Mouse (Mus musculus) testis, adult 2 months (tissue): ENCODE measurements at regions not wholly inside any gene's neighbourhood (a gene's known extent, or its start where the extent isn't known, plus 50 kb on each side); places are given as distances from the start of the nearest gene placed in this dataset.

Experiments used
- H3K27ac ChIP-seq: fragments of 200-500 bp; 2 replicates; pipeline ENCODE4 v1.5.1; 2012; ENCODE audit warnings: low read depth, low read length; ENCODE audit not compliant: control insufficient read depth, insufficient read depth
- H3K27me3 ChIP-seq: fragments of 200-500 bp; 2 replicates; pipeline ENCODE4 v1.6.1; 2012; ENCODE audit warnings: mild to moderate bottlenecking, low read length, moderate library complexity; ENCODE audit not compliant: control insufficient read depth, insufficient read depth
- H3K36me3 ChIP-seq: fragments of 200-500 bp; 2 replicates; pipeline ENCODE4 v1.6.1; 2012; ENCODE audit warnings: mild to moderate bottlenecking, low read length; ENCODE audit not compliant: control insufficient read depth, insufficient read depth
- H3K4me1 ChIP-seq: fragments of 200-500 bp; 2 replicates; pipeline ENCODE4 v1.6.1; 2012; ENCODE audit warnings: low read length; ENCODE audit not compliant: control insufficient read depth, insufficient read depth
- H3K4me3 ChIP-seq: fragments of 200-500 bp; 2 replicates; pipeline ENCODE4 v1.5.1; 2012; ENCODE audit warnings: low read depth, mild to moderate bottlenecking, low read length, moderate library complexity, mixed read lengths; ENCODE audit not compliant: control insufficient read depth
- CTCF ChIP-seq: fragments of 200-500 bp; IDR thresholded peaks from 2 replicates; pipeline ENCODE4 v1.5.1; 2012; ENCODE audit warnings: low read depth, mild to moderate bottlenecking, inconsistent platforms, low read length, moderate library complexity; ENCODE audit not compliant: control insufficient read depth, insufficient read depth, insufficient replicate concordance
- POLR2A ChIP-seq: fragments of 200-500 bp; IDR thresholded peaks from 2 replicates; pipeline ENCODE4 v1.6.1; 2012; ENCODE audit warnings: low read depth, mild to moderate bottlenecking, inconsistent platforms, low read length, moderate library complexity; ENCODE audit not compliant: control insufficient read depth

DNA sequence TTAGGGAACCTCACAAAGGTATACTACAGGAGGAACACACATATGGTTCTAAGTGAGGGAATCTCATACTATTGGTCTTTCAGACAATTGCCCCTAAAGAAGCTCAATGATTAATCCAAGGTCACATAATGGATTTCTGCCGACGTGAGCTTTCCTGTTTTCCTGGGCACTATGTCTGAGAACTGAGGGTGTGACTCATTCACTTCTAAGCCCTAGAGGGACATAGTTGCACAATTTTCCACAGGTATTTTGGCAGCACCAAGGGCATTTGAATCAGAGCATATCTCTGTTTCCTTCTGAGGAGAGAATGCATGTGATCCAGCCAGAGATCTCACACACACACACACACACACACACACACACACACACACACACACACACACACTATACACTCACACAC lies 309.0 kb upstream of the Thbs1 start:
- H3K4me1 ChIP-seq: no peaks in the 10 kb centered on the region
- no peak overlapping the region for H3K4me3 ChIP-seq
- TF ChIP-seq CTCF: no peak
- no peak for TF ChIP-seq POLR2A
- no peak overlapping the region for H3K27ac ChIP-seq
- H3K27me3 ChIP-seq: no peaks in the 10 kb centered on the region
- H3K36me3 ChIP-seq: no peaks in the 10 kb centered on the region

DNA sequence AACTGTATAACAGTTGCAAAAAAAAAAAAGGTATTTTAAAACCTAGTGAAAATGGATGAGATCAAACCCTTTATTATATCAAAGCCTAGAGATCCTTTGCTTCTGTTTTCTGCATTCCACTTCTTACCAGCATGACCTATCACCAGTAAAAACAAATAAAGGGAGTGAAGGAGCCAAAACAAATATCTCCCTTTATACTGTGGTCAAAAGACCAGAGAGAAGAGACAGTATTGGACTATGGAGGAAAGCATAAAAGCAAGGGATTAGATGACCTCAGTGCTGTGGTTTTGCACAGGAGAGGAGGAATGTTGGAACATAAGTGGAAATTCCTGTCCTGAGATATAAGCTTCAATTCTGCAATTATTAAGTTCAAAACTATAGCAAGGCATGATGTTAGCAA lies 307.0 kb upstream of the Thbs1 start:
- TF ChIP-seq CTCF (no peak), POLR2A (no peak)
- Histone ChIP-seq H3K27me3 (no peaks in the 10 kb centered on the region), H3K27ac (no peak overlapping the region), H3K4me1 (no peaks in the 10 kb centered on the region), H3K36me3 (no peaks in the 10 kb centered on the region), H3K4me3 (no peak overlapping the region)

- no peak overlapping the region for H3K4me3 ChIP-seq
- H3K27ac ChIP-seq: no peak overlapping the region
- no peaks in the 10 kb centered on the region for H3K4me1 ChIP-seq
- no peaks in the 10 kb centered on the region for H3K27me3 ChIP-seq
- TF ChIP-seq CTCF: no peak
- TF ChIP-seq POLR2A: no peak
- no peaks in the 10 kb centered on the region for H3K36me3 ChIP-seq
These were observed 304.6 kb upstream of the Thbs1 start for GRCm38 (mm10) chr2:117807121-117807520.

DNA sequence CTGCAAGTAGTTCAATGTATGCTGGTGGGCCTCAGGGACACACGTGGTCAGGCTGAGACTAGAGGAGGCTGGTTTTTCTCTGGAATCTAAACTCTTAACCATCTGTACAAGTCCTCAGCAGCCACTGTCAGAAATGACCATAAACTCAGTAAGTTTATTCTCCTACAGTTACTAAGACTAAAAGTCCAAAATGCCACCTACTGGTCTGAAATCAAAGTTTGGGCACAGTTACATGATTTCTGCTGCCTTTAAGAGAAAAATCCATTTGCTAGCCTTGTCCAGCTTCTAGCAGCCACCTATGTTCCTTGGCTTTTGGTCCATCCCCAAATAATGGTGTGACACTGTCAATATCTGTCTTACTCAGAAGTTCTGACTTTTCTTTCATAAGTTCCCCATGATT lies 300.2 kb upstream of the Thbs1 start:
- TF ChIP-seq POLR2A (no peak), CTCF (no peak)
- Histone ChIP-seq H3K27me3 (no peaks in the 10 kb centered on the region), H3K4me1 (no peaks in the 10 kb centered on the region), H3K4me3 (no peak overlapping the region), H3K36me3 (no peaks in the 10 kb centered on the region), H3K27ac (no peak overlapping the region)

- Histone ChIP-seq H3K27me3 (no peaks in the 10 kb centered on the region), H3K27ac (no peak overlapping the region), H3K4me1 (no peaks in the 10 kb centered on the region), H3K36me3 (no peaks in the 10 kb centered on the region), H3K4me3 (no peak overlapping the region)
- TF ChIP-seq POLR2A (no peak), CTCF (no peak)
These were observed 299.7 kb upstream of the Thbs1 start for GRCm38 (mm10) chr2:117811931-117812330.

DNA sequence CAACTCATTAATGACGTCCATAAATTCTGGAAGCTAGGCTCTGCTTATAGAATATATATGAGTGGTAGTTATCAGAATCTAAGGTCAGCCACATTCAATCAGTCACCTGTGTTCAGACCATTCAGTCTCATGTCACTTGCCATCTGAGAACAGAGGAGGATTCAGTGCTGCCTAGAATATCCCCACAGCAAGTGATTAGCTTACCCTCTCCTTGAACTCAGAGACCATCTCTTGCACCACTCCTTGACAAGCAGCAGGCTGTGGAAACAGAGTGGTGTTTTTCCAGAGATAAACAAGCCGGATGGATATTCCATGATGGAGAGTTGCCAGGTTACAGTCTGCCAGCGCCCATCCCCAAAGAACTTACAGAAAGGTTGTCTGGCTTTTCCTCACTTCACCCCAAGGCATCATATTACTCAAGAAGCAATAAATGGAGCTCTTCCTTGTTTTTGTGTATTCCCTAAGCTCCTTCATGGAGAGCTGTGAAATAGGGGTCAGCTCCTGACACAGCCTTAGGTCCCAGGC lies 291.9 kb upstream of the Thbs1 start:
- H3K27ac ChIP-seq: no peak overlapping the region
- no peak overlapping the region for H3K4me3 ChIP-seq
- TF ChIP-seq CTCF (no peak), POLR2A (no peak)
- no peaks in the 10 kb centered on the region for H3K27me3 ChIP-seq
- no peaks in the 10 kb centered on the region for H3K4me1 ChIP-seq
- H3K36me3 ChIP-seq: no peaks in the 10 kb centered on the region

GRCm38 (mm10) chr2:117820708-117821107 lies 291.0 kb upstream of the Thbs1 start:
- Histone ChIP-seq H3K4me3 (no peak overlapping the region), H3K4me1 (no peaks in the 10 kb centered on the region), H3K27me3 (no peaks in the 10 kb centered on the region), H3K27ac (no peak overlapping the region), H3K36me3 (no peaks in the 10 kb centered on the region)
- TF ChIP-seq POLR2A (no peak), CTCF (no peak)

DNA sequence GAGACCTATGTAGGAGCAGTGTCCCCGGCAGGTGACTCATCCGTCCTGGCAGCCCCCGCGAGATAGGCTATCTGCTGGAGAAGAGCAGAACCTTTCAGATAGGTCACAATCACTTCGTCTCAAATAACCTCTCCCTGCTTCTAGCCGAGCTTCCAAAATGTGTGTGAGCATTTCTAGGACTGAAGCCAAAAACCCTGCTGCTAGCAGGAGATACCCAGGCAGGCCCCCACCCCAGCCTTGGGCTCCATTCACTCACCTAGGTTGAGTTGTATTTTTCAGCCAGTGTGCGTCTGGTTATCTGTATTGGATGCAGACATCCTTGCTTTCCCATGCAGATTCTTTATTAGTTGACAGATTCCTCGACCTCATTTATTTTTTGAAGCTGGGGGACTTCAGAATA lies 286.6 kb upstream of the Thbs1 start:
- TF ChIP-seq CTCF (no peak), POLR2A (no peak)
- Histone ChIP-seq H3K27me3 (no peaks in the 10 kb centered on the region), H3K4me1 (no peaks in the 10 kb centered on the region), H3K4me3 (no peak overlapping the region), H3K27ac (no peak overlapping the region), H3K36me3 (no peaks in the 10 kb centered on the region)
